Mouse (Mus musculus): ENCODE data around the gene Cdh16. TPM values are rescaled to one million over a fixed set of nuclear protein-coding genes. Genes with fewer than 3 reads are reported as not detected.

Cdh16 gene
- total and polyA plus RNA-seq, 2 experiments from 2014 or later = not detected

GRCm38 (mm10) chr8:104564633-104565456 lies 59.4 kb downstream of the Cdh16 start:
- TF ChIP-seq CTCF (IDR thresholded peaks at IDR 0.05; ENCODE audit: low read depth) = peak; percentile 92
- no peaks in the 10 kb centered on the region for H3K4me1 ChIP-seq (ENCODE audit: insufficient read depth, low read length)
- DNase-seq (ENCODE audit: low spot score) (peak; percentile 96), ATAC-seq (peak; percentile 94)
- H3K4me3 ChIP-seq (ENCODE audit: low read length) = no peak overlapping the region
- H3K27me3 ChIP-seq (ENCODE audit: insufficient read depth, low read length) = no peaks in the 10 kb centered on the region
- H3K9ac ChIP-seq (replicated peaks; ENCODE audit: low read length) = no peak overlapping the region
- peak overlapping the region; percentile 42 for H3K4me2 ChIP-seq (ENCODE audit: low read depth, low read length)
- no peaks in the 10 kb centered on the region for H3K9me3 ChIP-seq (ENCODE audit: low read length)
- 18% methylated on average over 22 of the region's 22 CpGs for WGBS
- H3K36me3 ChIP-seq (ENCODE audit: insufficient read depth, low read length) = no peaks in the 10 kb centered on the region
- no peak overlapping the region for H3K27ac ChIP-seq

GRCm38 (mm10) chr8:104560731-104561130 lies 63.5 kb downstream of the Cdh16 start:
- H3K9me3 ChIP-seq (ENCODE audit: low read length) = no peaks in the 10 kb centered on the region
- no peaks in the 10 kb centered on the region for H3K4me1 ChIP-seq (ENCODE audit: insufficient read depth, low read length)
- no peaks in the 10 kb centered on the region for H3K27me3 ChIP-seq (ENCODE audit: insufficient read depth, low read length)
- no peak overlapping the region for H3K4me3 ChIP-seq (ENCODE audit: low read length)
- H3K4me2 ChIP-seq (ENCODE audit: low read depth, low read length) = no peak overlapping the region
- DNase-seq (ENCODE audit: low spot score) (no peak), ATAC-seq (no peak)
- H3K36me3 ChIP-seq (ENCODE audit: insufficient read depth, low read length) = no peaks in the 10 kb centered on the region
- H3K27ac ChIP-seq = no peak overlapping the region
- TF ChIP-seq CTCF (IDR thresholded peaks at IDR 0.05; ENCODE audit: low read depth) = no peak
- no peak overlapping the region for H3K9ac ChIP-seq (replicated peaks; ENCODE audit: low read length)

- DNase-seq (ENCODE audit: low spot score) (no peak), ATAC-seq (no peak)
- H3K27ac ChIP-seq = no peak overlapping the region
- no peaks in the 10 kb centered on the region for H3K36me3 ChIP-seq (ENCODE audit: insufficient read depth, low read length)
- H3K4me3 ChIP-seq (ENCODE audit: low read length) = no peak overlapping the region
- no peaks in the 10 kb centered on the region for H3K4me1 ChIP-seq (ENCODE audit: insufficient read depth, low read length)
- H3K9me3 ChIP-seq (ENCODE audit: low read length) = no peaks in the 10 kb centered on the region
- TF ChIP-seq CTCF (IDR thresholded peaks at IDR 0.05; ENCODE audit: low read depth) = no peak
- H3K27me3 ChIP-seq (ENCODE audit: insufficient read depth, low read length) = no peaks in the 10 kb centered on the region
- no peak overlapping the region for H3K9ac ChIP-seq (replicated peaks; ENCODE audit: low read length)
- WGBS = 91% methylated on average over 7 of the region's 7 CpGs
- H3K4me2 ChIP-seq (ENCODE audit: low read depth, low read length) = no peak overlapping the region
Observed at GRCm38 (mm10) chr8:104557226-104557625, 67.0 kb downstream of the Cdh16 start.

- no peak overlapping the region for H3K9ac ChIP-seq (replicated peaks; ENCODE audit: low read length)
- no peak for ATAC-seq
- H3K4me2 ChIP-seq (ENCODE audit: low read depth, low read length) = no peak overlapping the region
- no peak for TF ChIP-seq CTCF (IDR thresholded peaks at IDR 0.05; ENCODE audit: low read depth)
- no peak overlapping the region for H3K27ac ChIP-seq
- H3K4me1 ChIP-seq (ENCODE audit: insufficient read depth, low read length) = no peaks in the 10 kb centered on the region
- DNase-seq (ENCODE audit: low spot score) = no peak
- WGBS = 83% methylated on average over 4 of the region's 4 CpGs
- no peaks in the 10 kb centered on the region for H3K9me3 ChIP-seq (ENCODE audit: low read length)
- H3K36me3 ChIP-seq (ENCODE audit: insufficient read depth, low read length) = no peaks in the 10 kb centered on the region
- H3K4me3 ChIP-seq (ENCODE audit: low read length) = no peak overlapping the region
- H3K27me3 ChIP-seq (ENCODE audit: insufficient read depth, low read length) = no peaks in the 10 kb centered on the region
Observed at GRCm38 (mm10) chr8:104555191-104555590, 69.0 kb downstream of the Cdh16 start.

Other genes with a start within 250 kb of the Cdh16 start
- gene Cmtm4, start 228.6 kb downstream of the Cdh16 start, total RNA-seq (2014; rRNA removed) = 38.4 and 40.5 TPM in 2 replicates
- gene Cmtm4, start 228.6 kb downstream of the Cdh16 start, polyA plus RNA-seq (2015; fragmentation: Nextera tagmentation; extraction: Ambion mirVana) = 2.7 and 2.9 TPM in 2 replicates
- gene Dync1li2, start 181.3 kb downstream of the Cdh16 start, total RNA-seq (2014; rRNA removed) = 59.0 and 59.1 TPM in 2 replicates
- 71.1 and 73.9 TPM in 2 replicates for gene Dync1li2, start 181.3 kb downstream of the Cdh16 start, polyA plus RNA-seq (2015; fragmentation: Nextera tagmentation; extraction: Ambion mirVana)
- gene Terb1, start 114.5 kb downstream of the Cdh16 start, total RNA-seq (2014; rRNA removed) = 0.32 and 0.84 TPM in 2 replicates
- gene Terb1, start 114.5 kb downstream of the Cdh16 start, polyA plus RNA-seq (2015; fragmentation: Nextera tagmentation; extraction: Ambion mirVana) = 0.60 and 0.83 TPM in 2 replicates
- 32.9 and 44.4 TPM in 2 replicates for gene Nae1, start 89.8 kb downstream of the Cdh16 start, total RNA-seq (2014; rRNA removed)
- 105 and 109 TPM in 2 replicates for gene Nae1, start 89.8 kb downstream of the Cdh16 start, polyA plus RNA-seq (2015; fragmentation: Nextera tagmentation; extraction: Ambion mirVana)
- 2.0 and 2.3 TPM in 2 replicates for gene Car7, start 89.7 kb downstream of the Cdh16 start, total RNA-seq (2014; rRNA removed)
- gene Car7, start 89.7 kb downstream of the Cdh16 start, polyA plus RNA-seq (2015; fragmentation: Nextera tagmentation; extraction: Ambion mirVana) = 3.1 and 3.5 TPM in 2 replicates
- 12.1 and 12.3 TPM in 2 replicates for gene Pdp2, start 32.9 kb downstream of the Cdh16 start, total RNA-seq (2014; rRNA removed)
- 14.2 and 15.3 TPM in 2 replicates for gene Pdp2, start 32.9 kb downstream of the Cdh16 start, polyA plus RNA-seq (2015; fragmentation: Nextera tagmentation; extraction: Ambion mirVana)
- gene Rrad, start 6.9 kb upstream of the Cdh16 start, total RNA-seq (2014; rRNA removed) = 3.9 and 5.1 TPM in 2 replicates
- gene Rrad, start 6.9 kb upstream of the Cdh16 start, polyA plus RNA-seq (2015; fragmentation: Nextera tagmentation; extraction: Ambion mirVana) = 2.4 and 2.7 TPM in 2 replicates
- gene Ciao2b, start 17.6 kb upstream of the Cdh16 start, total RNA-seq (2014; rRNA removed) = 55.2 and 73.6 TPM in 2 replicates
- gene Ciao2b, start 17.6 kb upstream of the Cdh16 start, polyA plus RNA-seq (2015; fragmentation: Nextera tagmentation; extraction: Ambion mirVana) = 103 and 104 TPM in 2 replicates
- gene Ces2a, start 109.6 kb upstream of the Cdh16 start, total RNA-seq (2014; rRNA removed) = not detected in 2 replicates
- not detected in 2 replicates for gene Ces2a, start 109.6 kb upstream of the Cdh16 start, polyA plus RNA-seq (2015; fragmentation: Nextera tagmentation; extraction: Ambion mirVana)
- gene Ces2b, start 207.2 kb upstream of the Cdh16 start, total RNA-seq (2014; rRNA removed) = 0.10 TPM in 1 of 2 replicates, not detected in the other
- gene Ces2b, start 207.2 kb upstream of the Cdh16 start, polyA plus RNA-seq (2015; fragmentation: Nextera tagmentation; extraction: Ambion mirVana) = 0.08 TPM in 2 replicates
- not detected in 2 replicates for gene Ces2c, start 222.7 kb upstream of the Cdh16 start, total RNA-seq (2014; rRNA removed)
- gene Ces2c, start 222.7 kb upstream of the Cdh16 start, polyA plus RNA-seq (2015; fragmentation: Nextera tagmentation; extraction: Ambion mirVana) = not detected in 2 replicates